Mouse (Mus musculus) MEL (cell line): ENCODE data around the gene Fbxo17. TPM values are rescaled to one million over a fixed set of nuclear protein-coding genes. Genes with fewer than 3 reads are reported as not detected.
A peak's percentile ranks its signal among the peaks of the same experiment; 100 is the strongest.

Source experiments
- DNase-seq: peaks from one replicate; pipeline ENCODE4 v3.0.0; 2011; ENCODE audit warnings: low read depth, low spot score
- H3K27ac ChIP-seq: 2 replicates; pipeline ENCODE4 v1.5.1; 2012; ENCODE audit warnings: low read depth, mild to moderate bottlenecking, control low read depth, low read length, moderate library complexity; ENCODE audit not compliant: control insufficient read depth
- H3K27me3 ChIP-seq, 2 experiments: fragments of 150-350 bp in 1 of 2; sonication (generic) in 1 of 2; 2 replicates each; pipeline ENCODE4 v1.6.1; 2012; ENCODE audit warnings: low read length in 2 of 2, mild to moderate bottlenecking in 2 of 2, improper control_type of control experiment in 1 of 2, moderate library complexity in 1 of 2; ENCODE audit not compliant: insufficient read depth in 2 of 2, control insufficient read depth in 1 of 2
- H3K36me3 ChIP-seq, 2 experiments: 2 replicates each; pipeline ENCODE4 v1.6.1; 2012 to 2014; ENCODE audit warnings: low read length in 2 of 2, improper control_type of control experiment in 1 of 2, inconsistent platforms in 1 of 2, mild to moderate bottlenecking in 1 of 2; ENCODE audit not compliant: insufficient read depth in 2 of 2, control insufficient read depth in 1 of 2
- H3K4me1 ChIP-seq, 2 experiments: fragments of 150-350 bp in 1 of 2; sonication (generic) in 1 of 2; 2 replicates each; pipeline ENCODE4 v1.6.1; 2012; ENCODE audit warnings: low read length in 2 of 2, improper control_type of control experiment in 1 of 2, mild to moderate bottlenecking in 1 of 2; ENCODE audit not compliant: insufficient read depth in 2 of 2, control insufficient read depth in 1 of 2
- H3K4me3 ChIP-seq, 2 experiments: fragments of 150-350 bp in 1 of 2; sonication (generic) in 1 of 2; 2 replicates each; pipeline ENCODE4 v1.5.1; 2012; ENCODE audit warnings: low read depth in 2 of 2, low read length in 2 of 2, mild to moderate bottlenecking in 2 of 2, moderate library complexity in 2 of 2, control low read depth in 1 of 2, improper control_type of control experiment in 1 of 2; ENCODE audit not compliant: control insufficient read depth in 1 of 2, insufficient read depth in 1 of 2
- H3K79me2 ChIP-seq: 2 replicates; pipeline ENCODE4 v1.6.1; 2012; ENCODE audit warnings: mild to moderate bottlenecking, low read length, moderate library complexity; ENCODE audit not compliant: control insufficient read depth, poor library complexity, insufficient read depth
- H3K9ac ChIP-seq: 2 replicates; pipeline ENCODE4 v1.6.1; 2012; ENCODE audit warnings: low read depth, mild to moderate bottlenecking, control low read depth, low read length, moderate library complexity; ENCODE audit not compliant: control insufficient read depth, poor library complexity, severe bottlenecking
- H3K9me3 ChIP-seq: fragments of 150-350 bp; sonication (generic); replicated peaks from 2 replicates; pipeline ENCODE4 v1.6.1; 2012; ENCODE audit warnings: mild to moderate bottlenecking, low read length, improper control_type of control experiment, moderate library complexity; ENCODE audit not compliant: insufficient read depth
- BHLHE40 ChIP-seq: IDR thresholded peaks from 2 replicates; pipeline ENCODE4 v1.6.1; 2012; ENCODE audit warnings: low read depth, mild to moderate bottlenecking, inconsistent platforms, low read length, improper control_type of control experiment, borderline replicate concordance
- CHD2 ChIP-seq: IDR thresholded peaks from 2 replicates; pipeline ENCODE4 v1.6.1; 2011; ENCODE audit warnings: low read length, improper control_type of control experiment
- CTCF ChIP-seq, 3 experiments: IDR thresholded peaks in 2 of 3; conservative IDR thresholded peaks in 1 of 3; 2 replicates each; pipeline ENCODE4 v1.5.1; 2011 to 2012; ENCODE audit warnings: low read length in 3 of 3, low read depth in 2 of 3, mild to moderate bottlenecking in 2 of 3, improper control_type of control experiment in 1 of 3, inconsistent platforms in 1 of 3, mixed read lengths in 1 of 3, moderate library complexity in 1 of 3; ENCODE audit not compliant: control insufficient read depth in 1 of 3, insufficient read depth in 1 of 3, poor library complexity in 1 of 3, severe bottlenecking in 1 of 3
- ELF1 ChIP-seq: IDR thresholded peaks from 2 replicates; pipeline ENCODE4 v1.6.1; 2014; ENCODE audit warnings: low read depth, mild to moderate bottlenecking, inconsistent platforms, low read length, improper control_type of control experiment, moderate library complexity
- ETS1 ChIP-seq: IDR thresholded peaks from 2 replicates; pipeline ENCODE4 v1.6.1; 2012; ENCODE audit warnings: low read depth, mild to moderate bottlenecking, inconsistent platforms, low read length, improper control_type of control experiment, moderate library complexity
- GABPA ChIP-seq: IDR thresholded peaks from 2 replicates; pipeline ENCODE4 v1.6.1; 2012; ENCODE audit warnings: low read depth, mild to moderate bottlenecking, inconsistent platforms, low read length, improper control_type of control experiment, moderate library complexity
- GATA1 ChIP-seq: IDR thresholded peaks from 2 replicates; pipeline ENCODE4 v1.6.1; 2011; ENCODE audit warnings: low read depth, low read length, improper control_type of control experiment
- HCFC1 ChIP-seq: IDR thresholded peaks from 2 replicates; pipeline ENCODE4 v1.6.1; 2012; ENCODE audit warnings: low read depth, mild to moderate bottlenecking, inconsistent platforms, low read length, improper control_type of control experiment, moderate library complexity
- KAT2A ChIP-seq: conservative IDR thresholded peaks from 2 replicates; pipeline ENCODE4 v1.6.1; 2012; ENCODE audit warnings: low read depth, low read length, improper control_type of control experiment, inconsistent platforms
- MAZ ChIP-seq: IDR thresholded peaks from 2 replicates; pipeline ENCODE4 v1.6.1; 2012; ENCODE audit warnings: low read depth, mild to moderate bottlenecking, inconsistent platforms, low read length, improper control_type of control experiment
- MXI1 ChIP-seq: IDR thresholded peaks from 2 replicates; pipeline ENCODE4 v1.6.1; 2011; ENCODE audit warnings: mild to moderate bottlenecking, low read depth, low read length, improper control_type of control experiment
- MYB ChIP-seq: IDR thresholded peaks from 2 replicates; pipeline ENCODE4 v1.6.1; 2011; ENCODE audit warnings: mild to moderate bottlenecking, low read depth, low read length, improper control_type of control experiment
- MYC ChIP-seq: IDR thresholded peaks from 2 replicates; pipeline ENCODE4 v1.6.1; 2011; ENCODE audit warnings: low read depth, mild to moderate bottlenecking, low read length, improper control_type of control experiment, moderate library complexity
- POLR2A ChIP-seq, 2 experiments: IDR thresholded peaks; 2 replicates each; pipeline ENCODE4 v1.6.1; 2011 to 2012; ENCODE audit warnings: low read length in 2 of 2, mild to moderate bottlenecking in 2 of 2, control low read depth in 1 of 2, improper control_type of control experiment in 1 of 2, low read depth in 1 of 2, moderate library complexity in 1 of 2; ENCODE audit not compliant: control insufficient read depth in 1 of 2, insufficient read depth in 1 of 2, poor library complexity in 1 of 2
- POLR2AphosphoS2 ChIP-seq: IDR thresholded peaks from 2 replicates; pipeline ENCODE4 v1.6.1; 2011; ENCODE audit warnings: low read length, improper control_type of control experiment
- POLR2AphosphoS5 ChIP-seq: IDR thresholded peaks from 2 replicates; pipeline ENCODE4 v1.6.1; 2012; ENCODE audit warnings: low read depth, borderline replicate concordance, mild to moderate bottlenecking, inconsistent platforms, low read length, moderate library complexity, mixed read lengths
- RAD21 ChIP-seq: IDR thresholded peaks from 2 replicates; pipeline ENCODE4 v1.6.1; 2011; ENCODE audit warnings: mild to moderate bottlenecking, low read depth, low read length, improper control_type of control experiment
- SIN3A ChIP-seq: IDR thresholded peaks from 2 replicates; pipeline ENCODE4 v1.6.1; 2012; ENCODE audit warnings: low read length, improper control_type of control experiment, inconsistent platforms
- TAL1 ChIP-seq: IDR thresholded peaks from 2 replicates; pipeline ENCODE4 v1.6.1; 2012; ENCODE audit warnings: mild to moderate bottlenecking, inconsistent platforms, low read length, moderate library complexity, mixed read lengths
- TBP ChIP-seq: IDR thresholded peaks from 2 replicates; pipeline ENCODE4 v1.8.0; 2011; ENCODE audit warnings: low read depth, low read length, improper control_type of control experiment
- TCF12 ChIP-seq: IDR thresholded peaks from 2 replicates; pipeline ENCODE4 v1.6.1; 2014; ENCODE audit warnings: low read depth, mild to moderate bottlenecking, inconsistent platforms, low read length, improper control_type of control experiment, moderate library complexity
- UBTF ChIP-seq: IDR thresholded peaks from 2 replicates; pipeline ENCODE4 v1.6.1; 2012; ENCODE audit warnings: low read depth, mild to moderate bottlenecking, inconsistent platforms, low read length, improper control_type of control experiment, moderate library complexity, borderline replicate concordance; ENCODE audit not compliant: insufficient read depth
- USF1 ChIP-seq: IDR thresholded peaks from 2 replicates; pipeline ENCODE4 v1.6.1; 2014; ENCODE audit warnings: low read depth, mild to moderate bottlenecking, inconsistent platforms, low read length, improper control_type of control experiment, moderate library complexity
- USF2 ChIP-seq, 2 experiments: IDR thresholded peaks; 2 replicates each; pipeline ENCODE4 v1.6.1; 2011 to 2012; ENCODE audit warnings: improper control_type of control experiment in 2 of 2, low read length in 2 of 2, borderline replicate concordance in 1 of 2, inconsistent platforms in 1 of 2, low read depth in 1 of 2, mild to moderate bottlenecking in 1 of 2; ENCODE audit not compliant: insufficient read depth in 1 of 2
- ZNF384 ChIP-seq: IDR thresholded peaks from 2 replicates; pipeline ENCODE4 v1.6.1; 2012; ENCODE audit warnings: low read depth, mild to moderate bottlenecking, inconsistent platforms, low read length, improper control_type of control experiment
- polyA plus RNA-seq, 2 experiments: library from polyadenylated mRNA; stranded (reverse) in 1 of 2; unstranded in 1 of 2; fragments of >175 nt in 1 of 2; fragments of >200 nt in 1 of 2; gene quantifications; 2 replicates each; pipeline versions ENCODE4 v1.2.1 to v1.2.4; 2012; ENCODE audit warnings: low replicate concordance in 2 of 2, low read depth in 1 of 2; ENCODE audit not compliant: insufficient read length in 2 of 2, insufficient read depth in 1 of 2, missing spikeins in 1 of 2
- total RNA-seq: library from RNA; depleted of rRNA; stranded (reverse); fragments of 300-350 nt; gene quantifications from 2 replicates; pipeline ENCODE4 v1.2.3, GENCODE M21; 2012

The Fbxo17 gene
- total and polyA plus RNA-seq, 3 experiments = 0.43 TPM; not detected in 2

GRCm38 (mm10) chr7:28780067-28780658, 63.6 kb downstream of the Fbxo17 start (continued):
- no peak for TF ChIP-seq CHD2
- no peak for TF ChIP-seq HCFC1
- TF ChIP-seq TCF12 = no peak
- TF ChIP-seq TBP = peak; percentile 62; the same call in 1 of the 2 replicates
- no peak for TF ChIP-seq MYC
- TF ChIP-seq CTCF (IDR thresholded peaks at IDR 0.05 in 2 of 3, conservative IDR thresholded peaks at IDR 0.05 in 1 of 3; ENCODE audit: control insufficient read depth in 1 of 3, insufficient read depth in 1 of 3, low read depth in 2 of 3, low read length in 3 of 3, poor library complexity in 1 of 3, severe bottlenecking in 1 of 3) = peak; percentile 74 to 90 (median 76)
- no peak for TF ChIP-seq BHLHE40
- no peak for TF ChIP-seq MYB
- no peak for TF ChIP-seq UBTF
- TF ChIP-seq ETS1 = peak; percentile 41; the same call in 1 of the 2 replicates
- no peak for TF ChIP-seq ELF1
- no peak for TF ChIP-seq USF2 (IDR thresholded peaks at IDR 0.05; ENCODE audit: borderline replicate concordance in 1 of 2, insufficient read depth in 1 of 2, low read depth in 1 of 2, low read length in 2 of 2)
- no peak for TF ChIP-seq POLR2AphosphoS5
- no peak for TF ChIP-seq MXI1
- peak; percentile 59 for TF ChIP-seq ZNF384
- peak; percentile 64 for TF ChIP-seq SIN3A
- TF ChIP-seq MAZ = no peak
- no peak for TF ChIP-seq POLR2AphosphoS2

GRCm38 (mm10) chr7:28780857-28781256, 64.3 kb downstream of the Fbxo17 start:
- peaks cover 0 to 4% of the 10 kb centered on the region in 2 experiments; a peak in 2 of 4 replicates for H3K4me1 ChIP-seq
- DNase-seq = no peak
- H3K4me3 ChIP-seq = no peak overlapping the region
- no peaks in the 10 kb centered on the region for H3K27me3 ChIP-seq
- H3K36me3 ChIP-seq = peaks cover 0 to 2% of the 10 kb centered on the region in 2 experiments; a peak in 2 of 4 replicates
- no peaks in the 10 kb centered on the region for H3K79me2 ChIP-seq
- no peak overlapping the region for H3K27ac ChIP-seq
- TF ChIP-seq POLR2A (IDR thresholded peaks at IDR 0.05; ENCODE audit: control insufficient read depth in 1 of 2, insufficient read depth in 1 of 2, low read depth in 1 of 2, low read length in 2 of 2, poor library complexity in 1 of 2) = no peak
- no peak for TF ChIP-seq ETS1
- TF ChIP-seq GABPA = no peak
- no peak for TF ChIP-seq USF1
- TF ChIP-seq UBTF = no peak
- no peak for TF ChIP-seq RAD21
- no peak for TF ChIP-seq MAZ
- no peak for TF ChIP-seq TBP
- TF ChIP-seq HCFC1 = no peak
- TF ChIP-seq GATA1 = no peak
- no peak for TF ChIP-seq KAT2A
- no peak for TF ChIP-seq TAL1
- no peak for TF ChIP-seq TCF12
- no peak overlapping the region for H3K9ac ChIP-seq
- H3K9me3 ChIP-seq = no peaks in the 10 kb centered on the region
